ENCODE assay signal across 8 mouse cellular contexts in genomic region chr16:59403684-59404083, GRCm38 (mm10). TPM values are rescaled to one million over a fixed set of nuclear protein-coding genes. Genes with fewer than 3 reads are reported as not detected.
DNase-seq lines count a peak whose midpoint lies in the region; ATAC-seq and TF ChIP-seq lines count a peak whose summit lies in the region.
"Had no signal": no experiment of that assay in that cellular context is flagged by ENCODE, and none has a peak within 500 bp of the region (broad histone marks: within the 10 kb centered on the region; RNA-seq: fewer than 3 reads in every experiment).

No protein-coding gene starts in this region.

- TF ChIP-seq RAD21 in MEL (IDR thresholded peaks at IDR 0.05; ENCODE audit: low read depth, low read length) = peak; percentile 84

- no peak for TF ChIP-seq EP300 in MEL (IDR thresholded peaks at IDR 0.05; ENCODE audit: low read depth in 1 of 2, low read length in 2 of 2)

- peaks cover 1% of the 10 kb centered on the region; the same call in 1 of the 2 replicates for H3K4me1 ChIP-seq in liver, adult 2 months (ENCODE audit: control insufficient read depth, insufficient read depth, low read length)
- H3K4me1 ChIP-seq in MEL (ENCODE audit: control insufficient read depth in 1 of 2, insufficient read depth in 2 of 2, low read length in 2 of 2) = peaks cover 0 to 4% of the 10 kb centered on the region in 2 experiments; a peak in 1 of 4 replicates
- no peaks in the 10 kb centered on the region for H3K4me1 ChIP-seq in intestine, embryonic 15.5 days (replicated peaks)
- H3K4me1 ChIP-seq in midbrain, embryonic 14.5 days (ENCODE audit: control insufficient read depth, insufficient read depth, low read length) = peaks cover 5% of the 10 kb centered on the region; the same call in 1 of the 2 replicates
- H3K4me1 ChIP-seq: embryonic facial prominence, embryonic 15.5 days had no signal

- no peaks in the 10 kb centered on the region for H3K9me3 ChIP-seq in MEL (replicated peaks; ENCODE audit: insufficient read depth, low read length)
- no peaks in the 10 kb centered on the region for H3K9me3 ChIP-seq in intestine, embryonic 15.5 days
- no peaks in the 10 kb centered on the region for H3K9me3 ChIP-seq in midbrain, embryonic 14.5 days (ENCODE audit: control insufficient read depth, low read length)
- H3K9me3 ChIP-seq: embryonic facial prominence, embryonic 15.5 days had no signal

- H3K27me3 ChIP-seq in liver, adult 2 months (ENCODE audit: control insufficient read depth, insufficient read depth, low read length) = no peaks in the 10 kb centered on the region
- no peaks in the 10 kb centered on the region for H3K27me3 ChIP-seq in MEL (ENCODE audit: control insufficient read depth in 1 of 2, insufficient read depth in 2 of 2, low read length in 2 of 2)
- H3K27me3 ChIP-seq in intestine, embryonic 15.5 days (replicated peaks) = no peaks in the 10 kb centered on the region
- H3K27me3 ChIP-seq in midbrain, embryonic 14.5 days (ENCODE audit: control insufficient read depth, insufficient read depth, low read length) = no peaks in the 10 kb centered on the region
- H3K27me3 ChIP-seq: embryonic facial prominence, embryonic 15.5 days had no signal

- no peak overlapping the region for H3K9ac ChIP-seq in liver, adult 2 months (ENCODE audit: low read depth, low read length)
- H3K9ac ChIP-seq in MEL (ENCODE audit: control insufficient read depth, low read depth, low read length, poor library complexity, severe bottlenecking) = no peak overlapping the region
- H3K9ac ChIP-seq in intestine, embryonic 15.5 days = no peak overlapping the region
- H3K9ac ChIP-seq in midbrain, embryonic 14.5 days (replicated peaks; ENCODE audit: low read length) = no peak overlapping the region
- H3K9ac ChIP-seq: embryonic facial prominence, embryonic 15.5 days had no signal

- no peaks in the 10 kb centered on the region for H3K36me3 ChIP-seq in liver, adult 2 months (ENCODE audit: control insufficient read depth, insufficient read depth, low read length)
- H3K36me3 ChIP-seq in MEL (ENCODE audit: control insufficient read depth in 1 of 2, insufficient read depth in 2 of 2, low read length in 2 of 2) = no peaks in the 10 kb centered on the region; a peak in 1 of 4 replicates
- H3K36me3 ChIP-seq in intestine, embryonic 15.5 days = no peaks in the 10 kb centered on the region
- H3K36me3 ChIP-seq in midbrain, embryonic 14.5 days (ENCODE audit: control insufficient read depth, insufficient read depth, low read length) = no peaks in the 10 kb centered on the region
- H3K36me3 ChIP-seq: embryonic facial prominence, embryonic 15.5 days had no signal

- H3K4me2 ChIP-seq in intestine, embryonic 15.5 days (replicated peaks) = no peak overlapping the region
- no peak overlapping the region for H3K4me2 ChIP-seq in midbrain, embryonic 14.5 days (ENCODE audit: low read length)
- H3K4me2 ChIP-seq: embryonic facial prominence, embryonic 15.5 days had no signal

- H3K27ac ChIP-seq in liver, adult 2 months (replicated peaks; ENCODE audit: insufficient read depth, low read depth, low read length) = no peak overlapping the region
- H3K27ac ChIP-seq in MEL (ENCODE audit: control insufficient read depth, low read depth, low read length) = no peak overlapping the region
- no peak overlapping the region for H3K27ac ChIP-seq in intestine, embryonic 15.5 days
- no peak overlapping the region for H3K27ac ChIP-seq in midbrain, embryonic 14.5 days (replicated peaks; ENCODE audit: low read depth, low read length)
- H3K27ac ChIP-seq: embryonic facial prominence, embryonic 15.5 days had no signal

- TF ChIP-seq POLR2A in liver, adult 2 months (IDR thresholded peaks at IDR 0.05; ENCODE audit: extremely low read depth, insufficient read depth, low read length) = no peak
- no peak for TF ChIP-seq POLR2A in MEL (IDR thresholded peaks at IDR 0.05; ENCODE audit: control insufficient read depth in 1 of 2, insufficient read depth in 1 of 2, low read depth in 1 of 2, low read length in 2 of 2, poor library complexity in 1 of 2)

- TF ChIP-seq CTCF in liver, adult 2 months (IDR thresholded peaks at IDR 0.05; ENCODE audit: low read depth, low read length) = peak; percentile 38
- TF ChIP-seq CTCF in MEL (IDR thresholded peaks at IDR 0.05 in 2 of 3, conservative IDR thresholded peaks at IDR 0.05 in 1 of 3; ENCODE audit: control insufficient read depth in 1 of 3, insufficient read depth in 1 of 3, low read depth in 2 of 3, low read length in 3 of 3, poor library complexity in 1 of 3, severe bottlenecking in 1 of 3) = peak; percentile 38 to 75 (median 44); a peak in 5 of 6 replicates

- peak; percentile 36 for DNase-seq in liver, adult 2 months (ENCODE audit: extremely low read depth, low read depth, low spot score)
- DNase-seq in liver = no peak
- peak; percentile 74 for DNase-seq in MEL (ENCODE audit: low read depth, low spot score)
- peak; percentile 54 for DNase-seq in embryo, embryonic 11 days
- peak; percentile 81 for DNase-seq in midbrain, embryonic 14.5 days
- no peak for DNase-seq in gastrocnemius, postnatal 10 days

- 9% methylated on average over 4 of the region's 4 CpGs for WGBS in liver, adult 2 months
- 9% methylated on average over 4 of the region's 4 CpGs for WGBS in intestine, embryonic 15.5 days
- 16% methylated on average over 4 of the region's 4 CpGs for WGBS in midbrain, embryonic 14.5 days

- peak; percentile 74 for ATAC-seq in intestine, embryonic 15.5 days
- peak; percentile 74; the same call in 1 of the 2 replicates for ATAC-seq in midbrain, embryonic 14.5 days (ENCODE audit: low FRiP score, low TSS enrichment)

- no peaks in the 10 kb centered on the region for H3K79me2 ChIP-seq in liver, adult 2 months (ENCODE audit: control insufficient read depth, insufficient read depth, low read length)
- H3K79me2 ChIP-seq in MEL (ENCODE audit: control insufficient read depth, insufficient read depth, low read length, poor library complexity) = no peaks in the 10 kb centered on the region

- H3K4me3 ChIP-seq in liver, adult 2 months (ENCODE audit: insufficient read depth, low read depth, low read length) = no peak overlapping the region
- no peak overlapping the region for H3K4me3 ChIP-seq in MEL (ENCODE audit: control insufficient read depth in 1 of 2, insufficient read depth in 1 of 2, low read depth in 2 of 2, low read length in 2 of 2)
- no peak overlapping the region for H3K4me3 ChIP-seq in intestine, embryonic 15.5 days (replicated peaks)
- no peak overlapping the region for H3K4me3 ChIP-seq in midbrain, embryonic 14.5 days (replicated peaks; ENCODE audit: low read depth, low read length)
- H3K4me3 ChIP-seq: embryonic facial prominence, embryonic 15.5 days had no signal

TF ChIP-seq in MEL, 35 proteins besides CTCF, POLR2A, EP300 and RAD21:
- TF ChIP-seq GATA1 (IDR thresholded peaks at IDR 0.05; ENCODE audit: low read depth, low read length) (peak; percentile 61; the same call in 1 of the 2 replicates), SMC3 (IDR thresholded peaks at IDR 0.05; ENCODE audit: low read depth, low read length) (peak; percentile 84), HCFC1 (IDR thresholded peaks at IDR 0.05; ENCODE audit: low read depth, low read length) (no peak), ELF1 (IDR thresholded peaks at IDR 0.05; ENCODE audit: low read depth, low read length) (0 out of 2 replicates have a peak, but pooled peaks have one; percentile 35), CHD1 (IDR thresholded peaks at IDR 0.05; ENCODE audit: low read depth, low read length) (no peak), ZC3H11A (IDR thresholded peaks at IDR 0.05; ENCODE audit: low read depth, low read length) (peak; percentile 89), POLR2AphosphoS2 (IDR thresholded peaks at IDR 0.05; ENCODE audit: low read length) (no peak)
TF ChIP-seq in MEL: peak in this region for 4.

RNA-seq across cellular contexts. Expression of gene Gabrr3, which starts 3.4 kb away (rescaled TPM):
- not detected in 2 replicates for total RNA-seq in liver, adult 2 months (2014; rRNA removed)
- not detected in 2 replicates for polyA plus RNA-seq in liver, adult 2 months (2012; rRNA removed)
- not detected in 2 replicates for total RNA-seq in MEL (2012; rRNA removed)
- not detected for polyA plus RNA-seq in MEL (2012; ENCODE audit: insufficient read depth in 1 of 2, insufficient read length in 2 of 2, low read depth in 1 of 2, low replicate concordance in 2 of 2, missing spikeins in 1 of 2)
- polyA plus RNA-seq in intestine, embryonic 15.5 days (2015; fragmentation: Nextera tagmentation; extraction: Ambion mirVana) = 0.03 TPM in 1 of 2 replicates, not detected in the other
- polyA plus RNA-seq in midbrain, embryonic 14.5 days (2014; fragmentation: Nextera tagmentation; extraction: Ambion mirVana) = 0.08 TPM in 1 of 2 replicates, not detected in the other
- total RNA-seq in gastrocnemius, postnatal 10 days (2021) = not detected

RNA-seq across cellular contexts. Expression of gene Olfr209, which starts 39.9 kb away (rescaled TPM):
- total RNA-seq in liver, adult 2 months (2014; rRNA removed) = not detected in 2 replicates
- polyA plus RNA-seq in liver, adult 2 months (2012; rRNA removed) = not detected in 2 replicates
- not detected in 2 replicates for total RNA-seq in MEL (2012; rRNA removed)
- not detected for polyA plus RNA-seq in MEL (2012; ENCODE audit: insufficient read depth in 1 of 2, insufficient read length in 2 of 2, low read depth in 1 of 2, low replicate concordance in 2 of 2, missing spikeins in 1 of 2)
- polyA plus RNA-seq in intestine, embryonic 15.5 days (2015; fragmentation: Nextera tagmentation; extraction: Ambion mirVana) = not detected in 2 replicates
- polyA plus RNA-seq in midbrain, embryonic 14.5 days (2014; fragmentation: Nextera tagmentation; extraction: Ambion mirVana) = not detected in 2 replicates
- total RNA-seq in gastrocnemius, postnatal 10 days (2021) = not detected
- polyA plus RNA-seq: embryonic facial prominence, embryonic 15.5 days had no signal

RNA-seq across cellular contexts. Expression of gene Olfr206, which starts 54.6 kb away (rescaled TPM):
- not detected in 2 replicates for total RNA-seq in liver, adult 2 months (2014; rRNA removed)
- polyA plus RNA-seq in liver, adult 2 months (2012; rRNA removed) = not detected in 2 replicates
- total RNA-seq in MEL (2012; rRNA removed) = not detected in 2 replicates
- not detected for polyA plus RNA-seq in MEL (2012; ENCODE audit: insufficient read depth in 1 of 2, insufficient read length in 2 of 2, low read depth in 1 of 2, low replicate concordance in 2 of 2, missing spikeins in 1 of 2)
- not detected in 2 replicates for polyA plus RNA-seq in intestine, embryonic 15.5 days (2015; fragmentation: Nextera tagmentation; extraction: Ambion mirVana)
- not detected in 2 replicates for polyA plus RNA-seq in midbrain, embryonic 14.5 days (2014; fragmentation: Nextera tagmentation; extraction: Ambion mirVana)
- not detected for total RNA-seq in gastrocnemius, postnatal 10 days (2021)

Comparison
In these comparisons a context has a peak if more than half of its experiments do, and no peak if none do; other contexts are left out.
1. DNase-seq: peak in liver, adult 2 months (single experiment), MEL (single experiment), embryo, embryonic 11 days (single experiment) and midbrain, embryonic 14.5 days (single experiment); none in liver (single experiment) and gastrocnemius, postnatal 10 days (single experiment).